Mouse (Mus musculus): ENCODE data around the gene Mtmr4.

Mtmr4 gene

GRCm38 (mm10) chr11:87615551-87615950 is 23.6 kb downstream of the Mtmr4 start:
- no peak for DNase-seq (ENCODE audit: low read depth)

- DNase-seq (ENCODE audit: low read depth): no peak
Measured at GRCm38 (mm10) chr11:87615952-87616351, 24.0 kb downstream of the Mtmr4 start.

GRCm38 (mm10) chr11:87616790-87617474 is 25.0 kb downstream of the Mtmr4 start, which contains the start of gene Hsf5:
TSS of gene Hsf5 (plus strand) at chr11:87617164.
- no peak for DNase-seq (ENCODE audit: low read depth)

DNA sequence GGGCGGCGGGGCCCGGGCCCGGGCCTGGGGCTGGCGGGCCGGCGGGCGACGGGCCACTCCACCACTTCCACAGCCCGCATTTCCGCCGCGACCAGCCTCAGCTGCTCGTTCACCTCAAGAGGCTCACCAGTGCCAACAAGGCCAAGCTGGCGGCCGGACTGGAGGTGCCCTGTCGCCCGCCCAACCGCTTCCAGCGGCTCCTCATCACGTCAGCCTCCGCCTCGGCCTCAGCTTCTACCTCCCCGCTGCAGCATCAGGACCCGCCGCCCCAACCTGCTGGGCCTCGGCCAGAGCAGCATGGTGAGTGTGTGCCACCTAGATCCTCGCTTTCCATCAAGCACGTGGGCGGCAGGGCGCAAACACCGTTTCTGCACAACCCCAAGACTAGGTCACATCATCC is 25.6 kb downstream of the Mtmr4 start:
- DNase-seq (ENCODE audit: low read depth): no peak

GRCm38 (mm10) chr11:87623160-87623559 is 31.2 kb downstream of the Mtmr4 start:
- DNase-seq (ENCODE audit: low read depth): no peak

- DNase-seq (ENCODE audit: low read depth): peak; percentile 71
Measured at GRCm38 (mm10) chr11:87629859-87630258, 37.9 kb downstream of the Mtmr4 start.

GRCm38 (mm10) chr11:87638793-87639192 is 46.8 kb downstream of the Mtmr4 start:
- no peak for DNase-seq (ENCODE audit: low read depth)

- DNase-seq (ENCODE audit: low read depth): peak; percentile 60
Measured at GRCm38 (mm10) chr11:87639206-87639605, 47.2 kb downstream of the Mtmr4 start.

GRCm38 (mm10) chr11:87642865-87643264 is 50.9 kb downstream of the Mtmr4 start:
- DNase-seq (ENCODE audit: low read depth): peak; percentile 20

DNA sequence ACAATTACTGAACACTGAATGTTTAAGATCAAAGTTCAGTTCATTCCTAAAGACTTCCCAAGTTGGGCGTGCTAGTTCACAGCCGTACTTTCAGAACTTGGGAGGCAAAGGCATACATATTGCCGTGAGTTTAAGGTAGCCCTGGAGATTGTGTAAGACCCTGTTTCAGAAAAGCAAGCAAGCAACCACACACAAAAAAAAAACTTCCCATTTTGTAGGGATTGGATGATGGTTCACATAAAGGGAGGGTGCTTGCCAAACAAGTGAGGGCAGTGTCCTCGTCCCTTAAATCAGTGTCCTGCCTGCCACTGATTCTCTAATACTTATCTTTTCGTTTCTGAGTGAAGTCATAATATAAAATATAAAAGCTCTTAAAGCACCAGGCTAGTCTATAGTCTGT is 62.7 kb downstream of the Mtmr4 start:
- DNase-seq (ENCODE audit: low read depth): no peak

DNA sequence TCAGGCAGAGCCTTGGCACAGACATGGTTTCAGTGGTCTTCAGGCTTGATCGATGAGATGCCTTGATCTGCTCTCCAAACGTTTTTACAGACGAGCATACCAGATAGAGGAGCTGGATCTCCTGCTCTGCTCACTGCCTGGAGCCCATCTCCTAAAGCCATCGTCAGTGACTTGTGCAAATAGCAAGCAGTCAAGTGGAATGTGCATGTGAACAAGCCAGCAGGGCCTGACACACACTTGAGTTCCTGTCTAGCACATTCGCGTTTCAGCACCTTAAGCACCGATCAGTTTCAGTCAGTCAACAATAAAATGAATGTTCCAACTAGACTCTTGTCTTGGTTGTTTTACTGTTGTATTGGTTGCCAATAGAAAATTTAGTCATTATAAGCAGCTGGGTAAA is 67.3 kb downstream of the Mtmr4 start:
- no peak for DNase-seq (ENCODE audit: low read depth)

DNA sequence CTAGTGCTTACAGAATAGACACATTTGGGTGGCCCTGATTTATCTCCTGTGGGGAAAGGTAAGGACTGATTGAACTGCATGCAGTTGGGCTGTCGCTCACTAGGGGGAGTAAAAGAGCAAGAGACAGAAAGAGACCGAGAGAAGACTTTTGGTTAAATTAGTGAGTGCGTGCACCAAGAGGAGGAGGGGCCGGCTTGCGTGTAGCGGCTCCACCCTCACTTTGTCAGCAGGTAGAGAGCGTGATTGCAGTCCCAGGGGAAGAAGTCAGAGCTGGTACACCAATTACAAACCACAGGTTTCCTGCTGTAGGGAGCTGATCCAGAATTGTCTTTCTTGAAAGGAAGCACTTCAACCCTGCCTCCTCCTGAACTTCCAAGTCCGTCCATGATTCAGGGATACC is 70.4 kb downstream of the Mtmr4 start, which contains the start of gene Rnf43:
Rnf43 (plus strand) TSS at position 316 of the 400 bp plus-strand sequence.
- DNase-seq (ENCODE audit: low read depth): peak; percentile 96

DNA sequence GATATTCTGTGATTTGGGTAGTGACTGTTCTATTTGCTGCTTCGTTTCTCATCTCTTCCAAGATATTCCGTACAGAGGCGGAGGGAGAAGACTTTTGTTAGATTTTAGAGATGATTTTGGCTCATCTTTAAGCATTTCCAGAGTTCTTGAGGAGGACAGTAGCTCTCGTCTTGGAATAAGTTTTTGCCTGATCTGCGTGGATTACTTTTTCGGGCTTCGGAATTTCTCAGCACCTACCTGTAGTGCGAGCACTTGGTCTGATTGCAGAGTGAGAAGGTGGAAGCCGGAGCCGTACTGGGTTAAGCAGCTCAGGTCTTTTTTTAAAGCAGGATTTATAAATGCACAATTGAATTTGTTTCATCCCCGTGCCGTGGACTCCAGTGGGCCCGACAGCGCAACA is 70.9 kb downstream of the Mtmr4 start:
- no peak for DNase-seq (ENCODE audit: low read depth)

GRCm38 (mm10) chr11:87663948-87664347 is 72.0 kb downstream of the Mtmr4 start:
- no peak for DNase-seq (ENCODE audit: low read depth)

GRCm38 (mm10) chr11:87664521-87664920 is 72.6 kb downstream of the Mtmr4 start:
- DNase-seq (ENCODE audit: low read depth): no peak

DNA sequence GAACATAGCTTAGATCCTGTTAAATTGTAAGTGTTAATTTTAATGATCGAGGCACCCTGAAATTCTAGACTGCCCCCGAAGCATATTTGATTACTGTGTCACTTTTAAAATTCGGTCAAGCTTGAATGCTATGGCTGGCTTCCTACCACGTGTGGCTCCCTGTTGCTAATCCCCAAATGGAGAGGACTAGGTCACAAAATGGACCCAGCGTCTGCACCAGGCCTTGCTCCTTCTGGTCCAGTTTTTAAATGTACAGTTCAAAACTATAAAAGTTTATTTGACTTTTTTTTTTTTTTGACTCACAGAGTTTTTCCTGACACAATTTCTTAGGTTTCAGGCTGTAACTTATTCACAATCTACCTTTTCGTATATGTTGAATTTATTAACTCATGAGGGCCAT is 73.3 kb downstream of the Mtmr4 start:
- DNase-seq (ENCODE audit: low read depth): no peak

GRCm38 (mm10) chr11:87665658-87666057 is 73.7 kb downstream of the Mtmr4 start:
- no peak for DNase-seq (ENCODE audit: low read depth)
